Mouse (Mus musculus): ENCODE results near the gene Iqgap1. TPM values are rescaled to one million over a fixed set of nuclear protein-coding genes. Genes with fewer than 3 reads are reported as not detected.

Iqgap1 gene
- total RNA-seq, 2 experiments from 2014 or later: 40.9 to 43.2 TPM

DNA sequence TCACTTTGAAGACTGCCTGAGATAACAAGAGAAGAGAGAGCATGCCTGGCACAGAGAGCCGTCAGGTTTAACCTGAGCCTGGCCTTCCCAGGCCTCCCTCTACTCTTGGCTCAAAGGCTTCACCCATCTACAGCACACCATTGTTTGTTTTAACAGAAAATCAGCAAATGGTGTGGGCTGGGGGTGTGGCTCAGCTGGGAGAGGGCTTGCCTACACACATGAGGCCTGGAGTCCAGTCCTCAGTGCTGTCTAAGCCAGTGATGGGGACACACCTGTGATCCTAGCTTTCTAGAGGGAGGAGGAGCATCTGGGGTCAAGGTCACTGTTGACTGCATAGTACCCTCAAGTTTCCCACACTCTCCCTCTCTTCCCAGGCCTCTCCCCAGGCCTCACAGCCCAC lies 143.1 kb downstream of the Iqgap1 start:
- intact Hi-C loops (cut with DNase I): loop anchor here (10.0 kb wide), 1 partner anchor 58 kb away; no protein-coding TSS in a partner anchor
- DNase-seq: no peak

DNA sequence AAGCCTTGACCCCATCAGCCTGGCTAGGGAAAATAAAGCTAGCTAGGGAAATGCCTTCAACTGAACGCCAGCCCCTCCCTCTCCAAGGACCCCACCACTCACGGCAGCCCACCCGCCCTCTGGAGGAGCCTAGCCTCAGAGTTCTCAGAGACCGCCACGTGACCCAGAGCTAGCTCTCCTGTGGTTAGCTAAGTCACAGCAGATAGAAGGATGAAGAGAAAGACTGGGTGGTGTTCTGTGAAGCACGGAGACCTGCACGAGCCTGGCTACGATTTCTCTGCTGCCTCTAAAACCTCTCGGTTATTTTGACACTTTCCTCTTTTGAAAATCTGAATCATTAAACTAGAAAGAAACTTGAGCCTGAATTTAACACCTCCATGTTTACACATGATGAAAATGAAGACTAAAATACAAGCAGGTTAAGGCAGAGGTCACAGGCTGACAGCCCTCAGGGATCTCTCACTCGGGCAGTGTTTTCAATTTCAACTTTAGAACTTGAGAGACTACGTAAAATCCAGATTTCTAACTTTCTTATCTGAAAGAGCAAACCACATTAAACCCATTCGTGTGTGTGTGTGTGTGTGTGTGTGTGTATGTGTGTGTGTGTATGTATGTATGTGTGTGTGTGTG lies 145.4 kb downstream of the Iqgap1 start:
- no peak for DNase-seq
- intact Hi-C loops (cut with DNase I): loop anchor here (10.0 kb wide), 1 partner anchor 56 kb away; no protein-coding TSS in a partner anchor

DNA sequence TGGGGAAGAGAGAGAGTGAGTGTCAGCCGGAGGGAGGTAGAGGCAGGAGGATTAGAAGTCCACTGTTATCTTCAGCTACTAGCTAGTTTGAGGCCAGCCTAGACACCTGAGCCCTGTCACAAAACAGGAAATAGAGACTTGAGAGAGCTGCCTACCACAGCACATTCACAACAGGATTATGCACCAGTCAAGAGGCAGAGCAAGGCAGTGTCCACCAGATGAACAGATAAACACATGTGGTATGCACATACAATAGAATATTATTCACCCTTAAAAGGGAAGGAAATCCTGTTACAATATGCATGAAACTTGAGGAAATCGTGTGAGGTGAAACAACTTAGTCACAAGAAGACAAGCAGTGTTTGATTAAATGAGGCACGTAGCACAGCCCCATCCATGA lies 153.5 kb downstream of the Iqgap1 start:
- intact Hi-C loops (cut with DNase I): no loop called here
- DNase-seq: no peak

DNA sequence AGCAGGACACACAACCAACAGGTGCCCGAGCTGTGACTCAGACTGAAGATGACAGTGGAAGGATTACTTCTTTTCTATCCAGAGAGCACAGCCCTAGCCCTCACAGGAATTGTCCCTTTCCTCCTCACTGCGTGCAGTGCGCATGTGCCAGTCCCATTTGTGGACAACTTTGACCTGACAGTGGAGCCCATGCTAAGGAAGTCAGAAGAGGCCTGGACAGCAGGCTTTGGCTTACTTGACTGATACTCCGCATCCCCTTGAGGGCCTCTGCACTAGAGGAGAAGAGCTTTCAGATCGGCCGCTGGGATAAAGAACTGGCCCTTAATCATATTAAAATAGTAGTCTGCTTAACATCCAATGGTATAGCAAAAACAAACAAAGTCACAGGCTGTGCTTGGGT lies 154.9 kb downstream of the Iqgap1 start:
- DNase-seq: no peak
- intact Hi-C loops (cut with DNase I): no loop called here

DNA sequence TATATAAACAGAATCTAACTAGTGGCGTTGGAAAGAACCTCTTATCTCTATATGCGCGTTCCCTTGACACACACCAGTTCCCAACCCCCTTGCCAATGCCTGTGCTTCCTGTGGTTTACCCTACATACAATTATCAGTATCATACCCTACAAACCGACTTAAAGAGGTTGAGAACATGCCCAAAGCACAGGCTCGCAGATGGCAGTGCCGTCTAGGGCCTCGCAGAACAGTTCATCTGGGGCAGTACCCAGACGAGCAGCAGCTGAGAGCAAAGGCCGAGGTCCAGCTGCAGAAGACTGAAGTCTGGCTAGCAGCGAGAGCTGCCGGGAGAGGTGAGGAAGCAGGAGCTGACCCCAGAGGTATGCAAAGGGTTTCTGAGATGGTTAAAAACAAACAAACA lies 158.6 kb downstream of the Iqgap1 start:
- no peak for DNase-seq
- intact Hi-C loops (cut with DNase I): no loop called here

DNA sequence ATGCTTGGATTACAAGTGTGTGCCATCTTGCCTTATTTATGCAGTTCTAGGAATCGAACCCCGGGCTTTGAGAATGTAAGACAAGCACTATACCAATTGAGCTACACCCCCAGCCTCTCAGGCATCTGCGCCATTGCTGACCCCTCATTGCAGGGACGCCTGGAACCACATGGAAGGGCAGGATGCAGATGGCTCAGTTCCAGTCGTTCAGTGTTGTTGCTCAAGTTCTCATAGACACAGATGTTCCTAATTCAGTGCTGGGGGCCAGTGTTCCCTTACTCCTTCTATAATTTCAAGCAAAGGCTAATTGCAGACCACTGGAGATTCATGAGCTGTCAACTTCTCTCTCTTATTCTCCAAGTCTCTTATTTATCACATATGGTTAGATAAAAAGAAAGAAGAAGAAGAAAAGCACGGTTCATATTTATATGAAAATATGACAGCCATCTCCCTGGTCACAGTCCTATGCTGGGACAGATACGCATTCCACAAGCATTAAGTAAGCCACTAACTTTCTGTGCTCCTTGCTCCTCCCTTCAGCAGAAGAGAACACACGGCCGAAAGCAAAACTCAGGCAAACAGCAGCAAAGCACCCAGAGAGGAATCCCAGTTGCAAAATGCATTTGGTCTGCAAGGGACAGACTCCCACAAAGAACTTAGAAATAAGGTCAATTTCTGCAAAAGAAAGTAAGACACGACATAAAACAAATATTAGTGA lies 159.4 kb downstream of the Iqgap1 start:
- intact Hi-C loops (cut with DNase I): no loop called here
- no peak for DNase-seq

Other genes with a start within 250 kb of the Iqgap1 start
- 10 to 100 TPM; 28.5 to 32.1 TPM for gene Crtc3, start 137.1 kb downstream of the Iqgap1 start, total RNA-seq (2021)
- 10 to 100 TPM; 20.3 to 21.3 TPM for gene Zscan2, start 34.9 kb upstream of the Iqgap1 start, total RNA-seq (2021)
- gene Wdr73, start 75.3 kb upstream of the Iqgap1 start, total RNA-seq (2021): 10 to 100 TPM; 29.6 to 36.7 TPM
- gene Nmb, start 79.1 kb upstream of the Iqgap1 start, total RNA-seq (2021): 1 to 10 TPM; 8.4 to 9.0 TPM
- 10 to 100 TPM; 67.7 to 78.6 TPM for gene Sec11a, start 121.8 kb upstream of the Iqgap1 start, total RNA-seq (2021)
- 10 to 100 TPM; 25.7 to 26.8 TPM for gene Zfp592, start 167.7 kb upstream of the Iqgap1 start, total RNA-seq (2021)
- gene Alpk3, start 231.6 kb upstream of the Iqgap1 start, total RNA-seq (2021): under 1 TPM; 0.58 to 0.62 TPM